In the genomic region with DNA sequence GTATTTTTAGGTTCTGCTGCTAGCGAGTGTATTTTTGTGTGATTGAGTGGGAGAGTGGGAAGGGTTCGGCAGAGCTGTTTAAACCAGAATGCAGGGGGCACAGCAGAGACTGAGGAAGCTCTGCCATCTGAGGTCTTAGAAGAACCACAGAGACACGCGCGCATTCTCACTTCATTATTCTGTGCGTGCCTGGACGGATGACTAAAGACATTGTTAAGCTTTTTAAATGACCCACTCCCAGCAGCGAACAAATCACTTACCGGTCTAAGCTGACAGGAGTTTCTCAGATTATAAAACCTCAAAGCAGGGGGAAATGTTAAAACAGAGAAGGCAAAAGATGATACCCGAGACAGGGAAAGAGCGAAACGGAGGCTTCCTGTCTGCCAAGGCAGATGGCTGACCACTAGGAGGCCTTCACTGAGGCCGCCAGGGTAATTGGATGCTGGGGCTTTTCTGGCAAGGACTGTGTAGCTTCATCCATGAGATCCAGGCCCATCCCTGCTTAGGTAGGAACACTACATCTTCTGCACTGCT, we compare ENCODE assay signal across 8 mouse cellular contexts.
A peak's percentile ranks its signal among the peaks of the same experiment; 100 is the strongest.
DNase-seq lines count a peak whose midpoint lies in the region; ATAC-seq lines count a peak whose summit lies in the region.

No protein-coding gene starts in this region.

- DNase-seq in ovary, postnatal 36 days (ENCODE audit: low spot score): peak; percentile 46
- no peak for DNase-seq in ovary, adult 18-20 months (ENCODE audit: low spot score)
- DNase-seq in left cerebral cortex, postnatal 10 days (ENCODE audit: extremely low spot score in 1 of 2, low spot score in 2 of 2): peak; percentile 58 to 66
- DNase-seq in T-cell, adult 2 months (ENCODE audit: low spot score): no peak
- no peak for DNase-seq in adrenal gland, adult 8-10 months

- H3K9ac ChIP-seq in forebrain, embryonic 12.5 days: 0 out of 2 replicates have a peak overlapping the region, but pooled peaks have one; percentile 17
- no peak overlapping the region for H3K9ac ChIP-seq in hindbrain, embryonic 12.5 days
- no peak overlapping the region for H3K9ac ChIP-seq in midbrain, embryonic 15.5 days

- H3K36me3 ChIP-seq in forebrain, embryonic 12.5 days (replicated peaks): no peaks in the 10 kb centered on the region
- H3K36me3 ChIP-seq in hindbrain, embryonic 12.5 days: no peaks in the 10 kb centered on the region
- H3K36me3 ChIP-seq in midbrain, embryonic 15.5 days (replicated peaks): no peaks in the 10 kb centered on the region

- peaks cover 15% of the 10 kb centered on the region for H3K4me1 ChIP-seq in forebrain, embryonic 12.5 days
- H3K4me1 ChIP-seq in hindbrain, embryonic 12.5 days: peaks cover 14% of the 10 kb centered on the region; the same call in 1 of the 2 replicates
- peaks cover 15% of the 10 kb centered on the region for H3K4me1 ChIP-seq in midbrain, embryonic 15.5 days

- peak overlapping the region; percentile 37 for H3K4me2 ChIP-seq in forebrain, embryonic 12.5 days
- H3K4me2 ChIP-seq in hindbrain, embryonic 12.5 days (replicated peaks): peak overlapping the region; percentile 41
- peak overlapping the region; percentile 32 for H3K4me2 ChIP-seq in midbrain, embryonic 15.5 days

- no peaks in the 10 kb centered on the region for H3K9me3 ChIP-seq in forebrain, embryonic 12.5 days
- no peaks in the 10 kb centered on the region for H3K9me3 ChIP-seq in hindbrain, embryonic 12.5 days (replicated peaks)
- H3K9me3 ChIP-seq in midbrain, embryonic 15.5 days: no peaks in the 10 kb centered on the region

- 12% methylated on average over 13 of the region's 13 CpGs for WGBS in forebrain, embryonic 12.5 days
- WGBS in hindbrain, embryonic 12.5 days: 22% methylated on average over 13 of the region's 13 CpGs
- WGBS in midbrain, embryonic 15.5 days: 11% methylated on average over 13 of the region's 13 CpGs

- H3K4me3 ChIP-seq in forebrain, embryonic 12.5 days (replicated peaks): peak overlapping the region; percentile 13; the same call in 1 of the 2 replicates
- H3K4me3 ChIP-seq in hindbrain, embryonic 12.5 days: 0 out of 2 replicates have a peak overlapping the region, but pooled peaks have one; percentile 10
- H3K4me3 ChIP-seq in midbrain, embryonic 15.5 days: no peak overlapping the region

- no peaks in the 10 kb centered on the region; the same call in 1 of the 2 replicates for H3K27me3 ChIP-seq in forebrain, embryonic 12.5 days
- H3K27me3 ChIP-seq in hindbrain, embryonic 12.5 days: no peaks in the 10 kb centered on the region
- no peaks in the 10 kb centered on the region for H3K27me3 ChIP-seq in midbrain, embryonic 15.5 days (replicated peaks)

- peak; percentile 77 for ATAC-seq in forebrain, embryonic 12.5 days (ENCODE audit: low FRiP score)
- ATAC-seq in hindbrain, embryonic 12.5 days (ENCODE audit: low FRiP score): peak; percentile 52; the same call in 1 of the 2 replicates
- ATAC-seq in midbrain, embryonic 15.5 days (replicated peaks): peak; percentile 45

- intact Hi-C loops in left cerebral cortex, postnatal 10 days (cut with DNase I): no loop called here

- peak overlapping the region; percentile 57 for H3K27ac ChIP-seq in forebrain, embryonic 12.5 days
- peak overlapping the region; percentile 35; the same call in 1 of the 2 replicates for H3K27ac ChIP-seq in hindbrain, embryonic 12.5 days
- H3K27ac ChIP-seq in midbrain, embryonic 15.5 days: peak overlapping the region; percentile 65; the same call in 1 of the 2 replicates

Comparison
In these comparisons a context has a peak if more than half of its experiments do, and no peak if none do; other contexts are left out.
1. DNase-seq: peak in ovary, postnatal 36 days (single experiment) and left cerebral cortex, postnatal 10 days (2 of 2); none in ovary, adult 18-20 months (single experiment), T-cell, adult 2 months (single experiment) and adrenal gland, adult 8-10 months (single experiment).
2. Peak in every context shown above with its lines, with median percentiles within 50 percentile points of each other: ATAC-seq, H3K27ac ChIP-seq and H3K4me2 ChIP-seq.